Mouse (Mus musculus) liver, adult 10 weeks (tissue): ENCODE data around the gene Olfr129. TPM values are rescaled to one million over a fixed set of nuclear protein-coding genes. Genes with fewer than 3 reads are reported as not detected.

Experiments
- polyA plus RNA-seq: library from polyadenylated mRNA; stranded (reverse); fragments of 350-450 nt; fragmentation: Illumina TruSeq; extraction: RNeasy Lipid Tissue Mini Kit (QIAGEN cat#74804); gene quantifications from one replicate; pipeline ENCODE4 v1.2.3, GENCODE M21; 2014; ENCODE audit warnings: low read depth, low replicate concordance

Gene Olfr129
- not detected for polyA plus RNA-seq

DNA sequence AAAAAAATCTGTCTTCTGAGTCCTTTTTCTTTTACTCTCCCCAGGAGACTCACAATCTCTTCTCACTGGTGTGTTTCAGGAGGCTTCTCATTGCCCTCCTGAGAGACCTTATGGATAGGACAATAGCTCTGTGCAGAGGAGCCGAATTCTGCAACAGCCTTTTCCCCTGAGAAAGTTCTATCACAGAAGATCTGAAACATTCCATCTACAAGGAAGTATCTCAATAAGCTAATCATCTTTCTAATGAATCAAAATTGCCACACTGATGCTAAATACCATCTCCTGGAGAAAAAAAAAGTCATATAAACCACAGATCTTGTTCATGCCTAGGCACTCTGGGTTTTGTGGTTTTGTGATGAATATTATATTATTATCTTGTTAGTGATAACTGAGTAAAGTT lies at the start of gene Olfr129:
Olfr129 (minus strand) TSS at position 101 of the 400 bp plus-strand sequence.

DNA sequence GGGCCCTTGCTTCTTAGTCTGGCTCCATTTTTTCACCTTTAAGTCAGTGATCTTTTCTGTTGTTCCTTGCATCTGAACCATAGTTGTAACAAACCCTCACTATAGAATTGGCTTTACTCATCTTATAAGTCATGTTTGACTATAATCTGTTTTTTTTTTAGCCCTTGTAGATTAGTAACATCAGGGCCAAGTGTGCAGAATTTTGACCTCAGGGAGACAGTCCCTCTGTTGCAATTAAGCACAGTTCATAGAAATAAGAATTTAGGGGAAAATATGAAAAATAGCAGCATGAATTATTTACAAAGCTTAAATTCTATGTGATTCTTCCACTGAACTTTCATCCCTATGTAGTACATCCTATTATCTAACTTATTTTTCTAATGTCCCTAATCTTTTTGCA lies 28.7 kb upstream of the Olfr129 start, which contains the start of gene Olfr131:
Olfr131 (minus strand) TSS at position 101 of the 400 bp plus-strand sequence.

DNA sequence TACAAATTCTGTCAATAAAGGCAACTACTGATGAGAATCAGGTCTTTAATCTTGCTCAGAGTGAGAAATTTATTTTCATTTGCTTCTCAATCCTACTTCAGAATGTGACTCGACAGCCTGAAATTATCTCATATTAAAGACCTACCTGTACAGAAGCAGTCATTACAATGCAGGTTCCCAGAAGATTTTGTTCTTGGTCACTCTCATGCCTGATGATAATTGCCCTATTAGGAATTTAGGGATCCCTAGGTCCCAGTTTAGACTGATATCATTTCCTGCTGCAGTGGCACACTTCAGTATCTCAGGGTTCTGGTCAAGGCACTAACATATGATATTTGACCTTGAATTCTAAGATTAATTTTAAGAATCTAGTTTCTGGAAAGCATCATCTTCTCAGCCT lies 3.7 kb upstream of the Olfr129 start, which contains the start of gene Olfr130:
Olfr130 (plus strand) TSS at position 301 of the 400 bp plus-strand sequence.

Other genes starting within 250 kb of the Olfr129 start
- gene Olfr125, start 227.1 kb downstream of the Olfr129 start, polyA plus RNA-seq = not detected
- gene Olfr126, start 212.6 kb downstream of the Olfr129 start, polyA plus RNA-seq = not detected
- not detected for gene Olfr127, start 159.6 kb downstream of the Olfr129 start, polyA plus RNA-seq
- not detected for gene Olfr128, start 139.5 kb downstream of the Olfr129 start, polyA plus RNA-seq
- gene Olfr761, start 107.0 kb downstream of the Olfr129 start, polyA plus RNA-seq = not detected
- gene Olfr130, start 3.8 kb upstream of the Olfr129 start, polyA plus RNA-seq = not detected
- gene Olfr131, start 28.6 kb upstream of the Olfr129 start, polyA plus RNA-seq = not detected
- gene Olfr132, start 74.4 kb upstream of the Olfr129 start, polyA plus RNA-seq = not detected
- gene Olfr133, start 85.2 kb upstream of the Olfr129 start, polyA plus RNA-seq = not detected
- gene Olfr134, start 111.3 kb upstream of the Olfr129 start, polyA plus RNA-seq = not detected
- gene Olfr135, start 144.3 kb upstream of the Olfr129 start, polyA plus RNA-seq = not detected
- not detected for gene Olfr138, start 201.0 kb upstream of the Olfr129 start, polyA plus RNA-seq
- not detected for gene Olfr137, start 247.5 kb upstream of the Olfr129 start, polyA plus RNA-seq